Mouse (Mus musculus): ENCODE data around the gene Lipk.

DNA sequence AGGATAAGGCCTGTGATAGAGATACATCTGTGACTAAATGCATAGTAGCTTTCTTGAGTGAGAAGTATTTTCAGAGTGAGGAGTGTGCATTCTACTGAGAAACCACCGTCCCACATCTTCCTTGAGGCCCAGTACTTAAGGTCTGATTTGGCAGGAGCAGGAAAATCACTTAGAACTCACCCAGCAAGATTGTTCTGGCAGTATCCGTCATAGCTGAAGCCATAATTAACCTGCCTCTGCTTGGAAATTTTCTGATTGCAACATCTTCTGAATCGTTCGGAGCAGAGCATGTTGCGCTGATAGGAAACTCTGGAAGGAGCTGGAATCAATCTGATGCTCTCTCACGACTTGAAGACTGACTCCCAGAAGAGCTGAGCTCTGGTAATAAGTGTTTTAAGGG is at the start of gene Lipk:
- TF ChIP-seq POLR2A (IDR thresholded peaks at IDR 0.05; ENCODE audit: borderline replicate concordance, control insufficient read depth, low read depth, low read length) (no peak), CTCF (IDR thresholded peaks at IDR 0.05; ENCODE audit: control insufficient read depth, insufficient read depth, low read length) (no peak)

Data from bone marrow, adult 2 months (tissue).